ENCODE assay signal across 18 mouse cellular contexts in the genomic region with DNA sequence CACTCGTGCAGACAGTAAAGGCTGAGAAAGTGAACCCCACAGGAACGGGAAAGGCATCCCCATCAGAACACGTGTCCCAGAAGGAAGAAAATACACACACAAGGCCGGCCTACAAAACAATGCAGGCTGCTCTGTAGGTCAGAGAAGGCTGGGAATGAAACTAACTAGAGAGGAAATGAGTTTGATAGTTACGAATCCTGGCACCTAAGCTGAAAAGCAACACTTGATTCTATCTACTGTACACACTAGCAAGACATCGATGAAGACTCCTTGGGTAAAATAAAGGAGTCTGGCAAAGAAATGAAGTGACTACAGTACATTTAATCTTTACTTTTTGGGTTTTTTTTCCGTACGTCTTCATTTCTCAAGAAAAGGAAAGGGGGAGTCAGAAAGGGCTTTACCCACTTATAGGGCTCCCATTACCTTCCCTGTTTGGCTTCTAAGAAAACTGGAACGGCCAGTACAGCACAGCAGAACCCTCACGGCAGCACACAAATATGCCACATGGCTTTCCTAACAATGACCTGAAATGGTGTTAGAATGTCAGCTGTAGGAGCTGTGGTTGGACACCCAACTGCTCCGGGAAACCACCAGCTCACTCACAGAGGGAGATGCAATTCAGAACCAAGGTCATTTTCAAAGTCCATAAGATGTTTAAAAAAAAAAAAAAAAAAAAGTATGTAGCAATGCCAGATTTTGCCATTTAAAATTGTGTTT. TPM values are rescaled to one million over a fixed set of nuclear protein-coding genes. Genes with fewer than 3 reads are reported as not detected.
DNase-seq lines count a peak whose midpoint lies in the region; ATAC-seq and TF ChIP-seq lines count a peak whose summit lies in the region.
"Had no signal": no experiment of that assay in that cellular context is flagged by ENCODE, and none has a peak within 500 bp of the region (broad histone marks: within the 10 kb centered on the region; RNA-seq: fewer than 3 reads in every experiment).

No protein-coding gene starts in this region.

- intact Hi-C loops in left cerebral cortex, postnatal 4 days (cut with DNase I): no loop called here

- H3K27me3 ChIP-seq in CH12.LX (replicated peaks): no peaks in the 10 kb centered on the region
- H3K27me3 ChIP-seq in embryonic facial prominence, embryonic 15.5 days: no peaks in the 10 kb centered on the region
- H3K27me3 ChIP-seq in limb, embryonic 14.5 days (ENCODE audit: control insufficient read depth, insufficient read depth, low read length): no peaks in the 10 kb centered on the region
- H3K27me3 ChIP-seq in liver, embryonic 12.5 days (replicated peaks): no peaks in the 10 kb centered on the region
- H3K27me3 ChIP-seq: forebrain, embryonic 15.5 days; heart, embryonic 15.5 days; hindbrain, embryonic 12.5 days; neural tube, embryonic 13.5 days had no signal

- H3K27ac ChIP-seq in CH12.LX (ENCODE audit: insufficient read depth, low read depth): no peak overlapping the region
- peak overlapping the region; percentile 88 for H3K27ac ChIP-seq in embryonic facial prominence, embryonic 15.5 days (replicated peaks)
- H3K27ac ChIP-seq in limb, embryonic 14.5 days (replicated peaks; ENCODE audit: low read depth, low read length): peak overlapping the region; percentile 75
- no peak overlapping the region for H3K27ac ChIP-seq in liver, embryonic 12.5 days
- H3K27ac ChIP-seq: forebrain, embryonic 15.5 days; heart, embryonic 15.5 days; hindbrain, embryonic 12.5 days; neural tube, embryonic 13.5 days had no signal

- H3K9me3 ChIP-seq in CH12.LX (replicated peaks; ENCODE audit: low read length): no peaks in the 10 kb centered on the region
- H3K9me3 ChIP-seq in embryonic facial prominence, embryonic 15.5 days (replicated peaks): no peaks in the 10 kb centered on the region
- no peaks in the 10 kb centered on the region for H3K9me3 ChIP-seq in limb, embryonic 14.5 days (ENCODE audit: control insufficient read depth, low read length)
- H3K9me3 ChIP-seq in liver, embryonic 12.5 days (replicated peaks): no peaks in the 10 kb centered on the region
- H3K9me3 ChIP-seq: forebrain, embryonic 15.5 days; heart, embryonic 15.5 days; hindbrain, embryonic 12.5 days; neural tube, embryonic 13.5 days had no signal

- H3K4me1 ChIP-seq in CH12.LX (ENCODE audit: control insufficient read depth in 1 of 2, insufficient read depth in 2 of 2): no peaks in the 10 kb centered on the region
- H3K4me1 ChIP-seq in embryonic facial prominence, embryonic 15.5 days: peaks cover 10% of the 10 kb centered on the region
- no peaks in the 10 kb centered on the region; the same call in 1 of the 2 replicates for H3K4me1 ChIP-seq in limb, embryonic 14.5 days (ENCODE audit: control insufficient read depth, insufficient read depth, low read length)
- H3K4me1 ChIP-seq in liver, embryonic 12.5 days: no peaks in the 10 kb centered on the region
- H3K4me1 ChIP-seq: heart, embryonic 15.5 days; hindbrain, embryonic 12.5 days; neural tube, embryonic 13.5 days had no signal

- DNase-seq in 3T3-L1 (ENCODE audit: low read depth, low spot score): peak; percentile 82
- no peak for DNase-seq in CH12.LX (ENCODE audit: extremely low read depth)
- DNase-seq in limb, embryonic 14.5 days (ENCODE audit: low spot score): no peak
- no peak for DNase-seq in left cerebral cortex, postnatal 4 days
- DNase-seq in kidney, postnatal 10 days: no peak
- DNase-seq: adrenal gland, adult 2 months; cerebellum, postnatal 14 days; heart, adult 18-20 months; kidney, adult 9 months; kidney, postnatal 4 days; lung, adult 18-20 months had no signal

- no peaks in the 10 kb centered on the region for H3K79me2 ChIP-seq in CH12.LX (replicated peaks; ENCODE audit: control insufficient read depth, extremely low read depth, insufficient read depth, poor library complexity, severe bottlenecking)

- peak; percentile 71; the same call in 1 of the 2 replicates for ATAC-seq in embryonic facial prominence, embryonic 15.5 days (ENCODE audit: insufficient number of reproducible peaks, low FRiP score, low TSS enrichment, low read depth)
- ATAC-seq in limb, embryonic 14.5 days (ENCODE audit: low FRiP score, low read depth): peak; percentile 62
- no peak for ATAC-seq in liver, embryonic 12.5 days
- ATAC-seq: CD4-positive, CD25-positive, alpha-beta regulatory T cell, adult 4 months; forebrain, embryonic 15.5 days had no signal

- dilution Hi-C loops in CH12.LX (cut with MboI; ENCODE audit: extremely low pct_ligation_motif_present, extremely low pct_unique_long_range_greater_than_20kb, low sequenced_read_pairs): no loop called here

- H3K9ac ChIP-seq in CH12.LX (ENCODE audit: insufficient read depth, low read depth): no peak overlapping the region
- no peak overlapping the region for H3K9ac ChIP-seq in embryonic facial prominence, embryonic 15.5 days
- H3K9ac ChIP-seq in limb, embryonic 14.5 days (ENCODE audit: low read depth, low read length, severe bottlenecking): no peak overlapping the region
- H3K9ac ChIP-seq in liver, embryonic 12.5 days: no peak overlapping the region
- H3K9ac ChIP-seq: forebrain, embryonic 15.5 days; heart, embryonic 15.5 days; hindbrain, embryonic 12.5 days; neural tube, embryonic 13.5 days had no signal

- TF ChIP-seq RAD21 in CH12.LX (IDR thresholded peaks at IDR 0.05; ENCODE audit: low read depth, low read length): no peak

- H3K4me2 ChIP-seq in CH12.LX (ENCODE audit: insufficient read depth, low read depth, poor library complexity, severe bottlenecking): no peak overlapping the region
- H3K4me2 ChIP-seq in embryonic facial prominence, embryonic 15.5 days (replicated peaks): no peak overlapping the region; the same call in 1 of the 2 replicates
- no peak overlapping the region for H3K4me2 ChIP-seq in limb, embryonic 14.5 days (replicated peaks; ENCODE audit: low read depth, low read length, severe bottlenecking)
- H3K4me2 ChIP-seq in liver, embryonic 12.5 days: no peak overlapping the region
- H3K4me2 ChIP-seq: forebrain, embryonic 15.5 days; heart, embryonic 15.5 days; hindbrain, embryonic 12.5 days; neural tube, embryonic 13.5 days had no signal

- in situ Hi-C loops in CH12.LX (cut with MboI; ENCODE audit: low pct_ligation_motif_present, low pct_unique_long_range_greater_than_20kb, low sequenced_read_pairs): no loop called here

- 52% methylated on average over 11 of the region's 11 CpGs for WGBS in embryonic facial prominence, embryonic 15.5 days
- 56% methylated on average over 11 of the region's 11 CpGs for WGBS in limb, embryonic 14.5 days
- WGBS in liver, embryonic 12.5 days (ENCODE audit: insufficient replicate concordance): 85% methylated on average over 11 of the region's 11 CpGs

- peaks cover 30 to 67% of the 10 kb centered on the region in 2 experiments for H3K36me3 ChIP-seq in CH12.LX (replicated peaks in 1 of 2; ENCODE audit: control insufficient read depth in 1 of 2, insufficient read depth in 1 of 2, low read length in 1 of 2)
- H3K36me3 ChIP-seq in embryonic facial prominence, embryonic 15.5 days: peaks cover 14% of the 10 kb centered on the region
- H3K36me3 ChIP-seq in limb, embryonic 14.5 days (ENCODE audit: control insufficient read depth, insufficient read depth, low read length): peaks cover 29% of the 10 kb centered on the region
- H3K36me3 ChIP-seq in liver, embryonic 12.5 days: peaks cover 35% of the 10 kb centered on the region

- TF ChIP-seq POLR2A in CH12.LX (IDR thresholded peaks at IDR 0.05; ENCODE audit: low read depth, low read length): no peak
- TF ChIP-seq POLR2A in limb, embryonic 14.5 days (IDR thresholded peaks at IDR 0.05; ENCODE audit: borderline replicate concordance, extremely low read depth, insufficient read depth, insufficient read length): no peak

- no peak overlapping the region for H3K4me3 ChIP-seq in CH12.LX (replicated peaks in 1 of 3; ENCODE audit: low read depth in 2 of 3, low read length in 2 of 3, poor library complexity in 1 of 3)
- H3K4me3 ChIP-seq in embryonic facial prominence, embryonic 15.5 days (replicated peaks): no peak overlapping the region
- H3K4me3 ChIP-seq in limb, embryonic 14.5 days (replicated peaks; ENCODE audit: low read length): no peak overlapping the region
- H3K4me3 ChIP-seq in liver, embryonic 12.5 days: no peak overlapping the region
- H3K4me3 ChIP-seq: forebrain, embryonic 15.5 days; heart, embryonic 15.5 days; hindbrain, embryonic 12.5 days; neural tube, embryonic 13.5 days had no signal

- TF ChIP-seq EP300 in CH12.LX (IDR thresholded peaks at IDR 0.05; ENCODE audit: low read length): no peak

- TF ChIP-seq CTCF in CH12.LX (conservative IDR thresholded peaks at IDR 0.05 in 1 of 2, IDR thresholded peaks at IDR 0.05 in 1 of 2; ENCODE audit: low read depth in 2 of 2, low read length in 2 of 2): no peak

TF ChIP-seq in CH12.LX, 34 proteins besides CTCF, POLR2A, EP300 and RAD21 (continues in another document):
- 0 out of 2 replicates have a peak, but pooled peaks have one; percentile 6 for TF ChIP-seq ZNF384 (IDR thresholded peaks at IDR 0.05; ENCODE audit: low read depth, low read length)
- no peak for TF ChIP-seq SIN3A (IDR thresholded peaks at IDR 0.05; ENCODE audit: low read length)
- no peak for TF ChIP-seq JUND (conservative IDR thresholded peaks at IDR 0.05; ENCODE audit: low read depth, low read length)
- TF ChIP-seq BHLHE40 (IDR thresholded peaks at IDR 0.05; ENCODE audit: low read depth, low read length): no peak
- no peak for TF ChIP-seq RCOR1 (conservative IDR thresholded peaks at IDR 0.05; ENCODE audit: low read depth, low read length)
- TF ChIP-seq ZC3H11A (IDR thresholded peaks at IDR 0.05; ENCODE audit: low read depth, low read length): no peak
- no peak for TF ChIP-seq USF1 (IDR thresholded peaks at IDR 0.05; ENCODE audit: low read depth, low read length)

RNA-seq across cellular contexts. Expression of gene Slc30a7, which starts 45.7 kb away (rescaled TPM):
- total RNA-seq in CH12.LX (2012; rRNA removed) (15.0 and 18.8 TPM in 2 replicates), CH12.LX (2014; rRNA removed) (20.8 and 25.3 TPM in 2 replicates)
- polyA plus RNA-seq in CH12.LX (2012; ENCODE audit: insufficient read length, low read depth): 32.8 and 38.9 TPM in 2 replicates
- polyA plus RNA-seq in embryonic facial prominence, embryonic 15.5 days (2015; fragmentation: Nextera tagmentation; extraction: Ambion mirVana): 30.3 and 35.0 TPM in 2 replicates
- polyA plus RNA-seq in limb, embryonic 14.5 days (2012; rRNA removed): 34.3 and 38.1 TPM in 2 replicates
- 39.8 and 43.9 TPM in 2 replicates for polyA plus RNA-seq in limb, embryonic 14.5 days (2014; fragmentation: Nextera tagmentation; extraction: Ambion mirVana)
- 10 to 100 TPM; 37.5 to 45.8 TPM for total RNA-seq in left cerebral cortex, postnatal 4 days (2021)
- 13.4 and 14.2 TPM in 2 replicates for polyA plus RNA-seq in liver, embryonic 12.5 days (2016; fragmentation: Nextera tagmentation; extraction: Ambion mirVana)

RNA-seq across cellular contexts. Expression of gene Extl2, which starts 45.8 kb away (rescaled TPM):
- total RNA-seq in CH12.LX (2012; rRNA removed) (7.2 and 8.1 TPM in 2 replicates), CH12.LX (2014; rRNA removed) (11.2 and 11.9 TPM in 2 replicates)
- polyA plus RNA-seq in CH12.LX (2012; ENCODE audit: insufficient read length, low read depth): 7.8 and 12.0 TPM in 2 replicates
- polyA plus RNA-seq in embryonic facial prominence, embryonic 15.5 days (2015; fragmentation: Nextera tagmentation; extraction: Ambion mirVana): 18.5 and 19.3 TPM in 2 replicates
- 8.6 and 9.2 TPM in 2 replicates for polyA plus RNA-seq in limb, embryonic 14.5 days (2012; rRNA removed)
- 19.4 and 20.1 TPM in 2 replicates for polyA plus RNA-seq in limb, embryonic 14.5 days (2014; fragmentation: Nextera tagmentation; extraction: Ambion mirVana)
- 10 to 100 TPM; 31.9 to 35.2 TPM for total RNA-seq in left cerebral cortex, postnatal 4 days (2021)
- polyA plus RNA-seq in liver, embryonic 12.5 days (2016; fragmentation: Nextera tagmentation; extraction: Ambion mirVana): 6.3 and 7.2 TPM in 2 replicates

Comparison
In these comparisons a context has a peak if more than half of its experiments do, and no peak if none do; other contexts are left out.
1. H3K27ac ChIP-seq: peak in embryonic facial prominence, embryonic 15.5 days (single experiment) and limb, embryonic 14.5 days (single experiment); none in CH12.LX (single experiment) and liver, embryonic 12.5 days (single experiment).